Mouse (Mus musculus): ENCODE data around the gene Dmd.
"Not testable (repeated sequence)": the region's sequence is repeated elsewhere in the genome, so short reads cannot be mapped to it uniquely, and the experiment has no call there.

Gene Dmd

DNA sequence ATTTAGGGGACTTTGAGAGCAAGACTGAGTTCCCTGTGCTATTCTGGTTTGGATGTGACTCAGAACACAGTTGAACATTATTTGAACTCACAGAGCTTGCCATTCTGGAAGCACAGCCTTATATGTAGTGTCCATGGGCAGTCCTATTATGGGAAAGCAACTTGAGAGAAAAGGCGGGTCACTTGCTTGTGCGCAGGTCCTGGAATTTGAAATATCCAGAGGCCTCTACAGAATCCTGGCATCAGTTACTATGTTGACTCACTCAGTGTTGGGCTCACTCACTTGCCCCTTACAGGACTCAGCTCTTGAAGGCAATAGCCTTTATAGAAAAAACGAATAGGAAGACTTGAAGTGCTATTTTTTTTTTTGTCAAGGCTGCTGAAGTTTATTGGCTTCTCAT is at the start of gene Dmd:
Gene Dmd, plus strand, starts transcription at position 241 of the 400 bp plus-strand sequence.
- no peak for DNase-seq (ENCODE audit: low spot score in 2 of 2)

DNA sequence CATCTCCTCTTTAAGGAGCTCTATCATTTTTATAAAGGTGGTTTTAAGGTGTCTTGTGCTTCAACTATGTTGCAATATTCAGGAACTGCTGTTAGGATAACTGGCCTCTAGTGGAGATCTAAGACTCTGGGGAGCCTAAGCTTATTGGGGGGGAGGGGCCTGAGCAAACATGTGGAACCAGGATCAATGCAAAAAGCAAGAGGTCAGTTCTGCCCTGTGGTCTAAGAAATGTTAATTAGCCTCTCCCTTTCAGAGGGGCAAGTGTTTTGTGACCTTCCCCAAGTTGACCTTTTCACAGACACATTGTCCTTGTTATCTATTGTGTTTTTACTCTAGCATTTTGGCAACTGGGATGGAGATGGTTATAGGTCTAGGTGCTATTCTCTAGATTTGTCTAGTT is 47.2 kb upstream of the Dmd start:
- no peak for DNase-seq (ENCODE audit: low spot score in 2 of 2)

DNA sequence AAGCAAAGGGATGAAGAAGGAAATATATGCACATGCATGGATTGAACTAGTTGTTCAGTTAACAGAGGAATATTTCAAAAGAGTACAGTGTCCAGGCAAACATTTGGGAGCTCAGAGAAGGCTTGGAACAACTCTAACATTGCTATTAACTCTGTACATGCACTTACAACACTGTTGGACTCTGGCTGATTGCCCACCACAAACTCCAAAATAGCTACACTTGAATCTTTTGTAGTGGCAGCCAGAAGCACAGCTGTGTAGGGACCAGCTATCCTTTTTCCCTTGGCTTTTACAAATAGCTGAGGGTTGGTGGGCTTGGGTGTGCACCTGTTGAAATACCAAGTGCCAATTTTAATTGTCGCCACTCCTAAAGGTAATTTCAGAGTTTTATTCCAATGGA is 39.0 kb downstream of the Dmd start:
- DNase-seq (ENCODE audit: low spot score in 2 of 2): no peak

DNA sequence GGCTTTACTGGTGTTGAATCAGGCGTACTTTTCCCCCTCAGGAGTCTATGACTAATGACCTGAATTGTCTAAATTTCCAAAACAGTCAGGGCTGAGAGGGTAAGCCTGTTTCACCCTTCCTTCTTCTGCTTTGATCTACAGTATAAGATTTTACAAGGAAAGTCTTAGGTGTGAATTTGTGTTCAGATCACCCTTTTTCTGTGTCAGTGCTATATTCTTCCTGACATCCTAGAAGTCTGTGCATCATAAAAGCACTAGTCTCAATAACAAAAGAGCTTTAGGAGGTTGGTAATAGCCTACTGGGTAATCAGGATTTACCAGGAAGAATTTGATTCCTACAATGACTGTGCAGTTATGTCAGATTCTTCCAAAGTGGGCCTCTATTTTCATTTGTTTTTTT is 101.5 kb downstream of the Dmd start:
- DNase-seq (ENCODE audit: low spot score in 2 of 2): no peak

DNA sequence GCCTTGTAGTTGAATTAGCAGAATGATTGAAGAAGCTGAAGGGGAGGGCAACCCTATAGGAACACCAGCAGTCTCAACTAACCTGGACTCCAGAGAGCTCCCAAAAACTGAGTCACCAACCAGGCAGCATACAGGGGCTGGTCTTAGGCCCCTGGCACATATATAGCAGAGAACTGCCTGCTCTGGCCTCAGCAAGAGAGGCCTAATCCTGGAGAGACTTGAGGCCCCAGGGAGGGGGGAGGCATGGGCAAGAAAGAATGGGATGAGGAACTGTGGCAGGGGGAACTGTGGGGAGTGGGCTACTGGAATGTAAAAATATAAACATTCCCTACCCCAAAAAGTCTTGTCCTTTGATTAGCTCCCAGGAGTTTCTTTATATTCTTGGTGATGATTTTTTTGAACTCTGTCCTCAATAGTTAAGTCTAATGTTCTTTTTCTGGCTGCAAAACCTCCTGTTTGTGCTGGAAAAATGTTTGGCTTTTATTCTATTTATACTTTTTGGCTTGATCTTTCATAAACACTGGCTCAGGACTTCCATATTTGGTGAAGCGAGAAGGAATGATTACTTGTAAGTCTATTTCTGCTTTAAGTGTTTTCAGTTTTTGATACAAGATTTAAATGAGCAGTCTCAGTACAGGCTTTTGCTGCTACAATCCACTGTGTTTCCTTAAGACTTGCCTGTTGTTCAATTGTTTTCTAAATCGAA is 167.7 kb downstream of the Dmd start:
- DNase-seq (ENCODE audit: low spot score in 2 of 2): no peak

DNA sequence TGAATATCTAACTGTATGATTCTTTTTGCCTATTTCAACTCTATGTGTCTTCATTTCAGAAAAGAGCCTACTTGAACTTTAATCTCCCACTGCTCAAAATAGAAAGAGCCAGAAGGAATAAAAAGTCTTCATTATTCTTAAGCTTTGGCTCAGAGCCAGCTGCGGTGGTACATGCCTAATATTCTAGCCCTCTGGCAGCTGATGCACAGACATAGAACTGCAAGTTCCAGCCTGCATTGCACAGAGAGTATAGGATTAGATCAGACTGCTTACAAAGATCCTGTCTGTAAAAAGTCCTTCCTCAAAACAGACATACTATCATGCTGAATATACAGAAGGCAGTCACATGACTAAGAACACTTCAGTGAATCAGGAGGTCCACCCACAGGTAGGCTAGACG is 168.5 kb downstream of the Dmd start:
- DNase-seq (ENCODE audit: low spot score in 2 of 2): no peak

DNA sequence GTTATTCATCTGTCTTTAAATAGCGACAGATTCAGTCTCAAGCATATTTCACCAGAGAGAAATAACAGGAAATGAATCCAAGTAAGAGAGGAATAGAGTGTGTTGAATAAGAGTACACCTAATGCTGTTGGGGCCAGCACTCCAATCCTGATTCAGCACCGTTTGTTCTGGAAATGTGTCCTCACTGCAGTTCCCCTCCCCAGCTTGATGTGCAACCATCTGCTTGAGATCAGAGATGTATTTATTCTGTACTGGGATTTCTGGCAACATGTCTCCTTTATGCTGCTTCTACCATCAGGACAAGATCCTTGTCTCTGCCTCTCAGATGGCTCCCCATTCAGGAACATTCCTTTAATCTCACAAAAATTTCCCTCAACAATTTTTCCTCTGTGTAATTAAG is 271.9 kb downstream of the Dmd start:
- DNase-seq (ENCODE audit: low spot score in 2 of 2): peak; percentile 4 to 22

DNA sequence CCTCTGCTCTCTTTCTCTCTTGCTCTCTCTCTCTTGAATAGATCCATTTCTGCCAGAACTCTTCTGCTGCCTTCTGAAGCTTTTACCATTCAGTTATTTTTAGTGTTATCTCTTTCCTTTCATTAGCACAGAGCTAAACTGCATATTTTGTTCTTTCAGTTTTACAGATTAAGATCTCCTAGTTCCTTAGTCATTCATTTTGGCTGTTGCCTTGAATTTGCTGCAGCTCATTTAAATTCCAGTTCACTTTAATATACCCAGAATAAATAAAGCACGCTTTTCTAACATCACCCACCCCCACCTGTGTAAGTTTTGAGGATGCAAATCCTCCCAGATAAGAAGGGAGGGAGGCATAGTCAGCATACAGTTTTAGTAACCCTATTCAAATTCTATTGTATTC is 272.4 kb downstream of the Dmd start:
- peak in 1 of 2 experiments; percentile 5 for DNase-seq (ENCODE audit: low spot score in 2 of 2)

DNA sequence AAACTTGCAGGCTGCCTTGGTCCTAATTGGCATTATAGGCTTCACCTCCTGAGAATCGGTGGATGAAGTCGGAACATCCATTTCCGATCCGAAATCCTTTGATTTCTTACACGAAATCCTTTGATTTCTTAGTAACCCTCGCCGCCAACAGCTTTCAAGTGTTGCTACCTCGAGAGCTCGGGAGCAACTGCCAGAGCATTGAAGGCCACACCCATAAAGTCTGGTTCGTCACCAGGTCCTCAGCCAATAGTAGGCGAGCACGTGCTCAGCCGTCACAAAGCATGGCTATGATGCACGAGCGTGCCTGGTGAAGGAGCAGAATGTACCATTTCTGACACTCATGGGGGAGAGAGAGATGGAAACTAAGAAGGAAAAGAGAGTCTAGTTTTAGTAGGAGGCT is 538.9 kb downstream of the Dmd start, which contains the start of gene Tsga8:
Gene Tsga8, minus strand, starts transcription at position 327 of the 400 bp plus-strand sequence.
- no peak for DNase-seq (ENCODE audit: low spot score in 2 of 2)

DNA sequence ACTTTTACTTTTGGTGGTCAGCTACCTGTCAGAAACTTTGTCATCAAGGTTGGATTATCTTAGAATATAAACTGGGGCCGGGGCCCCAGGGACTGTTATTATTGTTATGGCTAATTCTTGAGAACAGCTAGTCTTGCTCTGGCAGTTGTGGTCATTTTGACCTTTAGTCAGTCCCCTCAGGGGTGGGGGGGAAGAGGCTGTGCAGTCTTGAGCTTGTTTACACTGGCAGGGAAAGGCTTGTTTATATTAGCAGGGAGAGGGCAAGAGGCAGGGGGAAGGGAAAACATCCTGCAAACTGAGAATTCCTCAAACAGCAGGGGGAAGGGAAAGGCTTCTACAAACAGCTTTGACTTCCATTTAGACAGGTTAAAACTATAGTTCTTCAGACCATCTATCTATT is 726.3 kb downstream of the Dmd start:
- DNase-seq (ENCODE audit: low spot score in 2 of 2): no peak

DNA sequence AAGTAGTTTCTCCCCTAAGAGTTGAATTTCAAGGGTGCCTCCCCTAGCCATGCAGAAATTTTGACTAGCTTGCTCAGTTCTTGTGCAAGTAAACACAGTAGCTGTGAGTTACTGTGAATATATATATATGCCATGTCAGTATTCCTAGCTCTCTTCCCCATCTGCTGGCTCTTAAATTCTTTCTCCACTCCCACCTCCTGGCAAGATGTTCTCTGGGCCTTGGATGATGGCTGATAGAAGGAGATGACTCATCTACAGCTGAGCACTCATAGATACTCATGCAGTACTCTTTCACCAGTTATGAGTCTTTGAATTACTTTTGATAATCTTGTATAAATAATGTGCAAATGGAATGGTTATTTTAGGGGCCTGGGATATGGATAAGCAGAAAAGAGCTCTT is 737.9 kb downstream of the Dmd start:
- DNase-seq (ENCODE audit: low spot score in 2 of 2): peak; percentile 16 to 30

DNA sequence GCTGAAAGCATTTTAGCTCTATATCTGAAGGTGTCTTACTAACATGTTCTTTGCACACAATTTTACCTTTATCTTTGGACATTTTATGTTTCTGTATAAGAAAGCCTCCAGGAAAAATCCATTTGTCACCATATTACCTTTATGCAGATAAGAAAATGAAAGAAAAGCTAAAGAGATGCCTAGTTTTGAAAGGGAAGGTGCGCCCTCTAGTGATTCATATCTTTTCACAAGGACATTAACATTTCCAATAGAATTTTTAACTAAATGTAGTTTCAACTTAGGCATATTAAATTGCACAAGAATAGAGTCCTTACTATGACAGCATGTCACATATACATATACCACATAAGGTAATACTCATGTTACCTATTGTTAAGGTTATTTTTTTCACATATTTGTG is 791.9 kb downstream of the Dmd start:
- DNase-seq (ENCODE audit: low spot score in 2 of 2): peak in 1 of 2 experiments; percentile 25

DNA sequence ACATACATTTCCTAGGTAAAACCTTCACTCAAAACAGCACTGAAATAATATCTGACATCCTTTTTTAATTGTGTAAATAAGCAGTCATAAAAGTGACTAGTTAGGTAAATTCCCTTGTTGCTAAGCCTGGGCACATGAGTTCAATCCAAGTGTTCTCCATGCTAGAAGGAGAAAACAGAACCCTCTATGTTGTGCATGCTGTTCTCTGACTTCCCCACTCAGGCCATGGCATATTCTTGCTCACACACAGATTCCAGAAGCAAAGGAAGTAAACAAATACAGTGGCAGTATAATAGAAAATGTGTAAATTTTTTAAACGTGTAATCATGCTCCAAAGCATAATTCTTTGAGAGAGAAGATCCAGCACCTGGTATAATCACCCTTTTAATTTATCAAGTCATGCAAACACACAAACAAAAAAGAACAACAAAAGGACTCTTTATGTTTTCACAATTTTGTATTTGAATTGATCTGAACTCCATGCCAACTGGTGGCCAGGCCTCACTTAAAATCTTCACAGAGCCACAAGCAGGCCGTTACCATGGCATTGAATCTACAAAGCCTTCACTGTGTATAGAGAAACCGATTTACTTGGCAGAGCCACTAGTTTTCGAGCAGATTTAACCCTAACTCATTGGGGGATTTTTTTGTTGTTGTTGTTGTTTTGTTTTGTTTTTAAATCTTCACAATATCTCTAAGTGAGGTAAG is 797.8 kb downstream of the Dmd start:
- no peak for DNase-seq (ENCODE audit: low spot score in 2 of 2)

DNA sequence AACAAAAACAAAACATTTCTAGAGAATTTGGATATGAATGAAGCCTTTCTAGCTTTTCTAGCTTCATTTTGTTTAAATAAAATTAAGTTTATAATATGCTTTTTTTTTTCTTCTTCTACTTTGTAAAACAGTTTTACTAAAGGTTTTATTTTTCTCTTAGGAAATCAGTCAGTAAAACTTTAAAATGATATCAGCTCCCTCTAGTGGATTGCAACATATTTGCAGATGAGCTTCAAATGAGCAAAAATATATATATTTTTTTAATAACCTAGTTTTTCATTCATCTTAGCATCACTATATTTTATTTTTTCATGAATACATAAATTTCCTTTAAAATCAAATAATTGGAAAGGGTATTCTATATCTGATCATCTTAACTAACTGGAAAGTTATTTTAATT is 838.7 kb downstream of the Dmd start:
- DNase-seq (ENCODE audit: low spot score in 2 of 2): no peak

DNA sequence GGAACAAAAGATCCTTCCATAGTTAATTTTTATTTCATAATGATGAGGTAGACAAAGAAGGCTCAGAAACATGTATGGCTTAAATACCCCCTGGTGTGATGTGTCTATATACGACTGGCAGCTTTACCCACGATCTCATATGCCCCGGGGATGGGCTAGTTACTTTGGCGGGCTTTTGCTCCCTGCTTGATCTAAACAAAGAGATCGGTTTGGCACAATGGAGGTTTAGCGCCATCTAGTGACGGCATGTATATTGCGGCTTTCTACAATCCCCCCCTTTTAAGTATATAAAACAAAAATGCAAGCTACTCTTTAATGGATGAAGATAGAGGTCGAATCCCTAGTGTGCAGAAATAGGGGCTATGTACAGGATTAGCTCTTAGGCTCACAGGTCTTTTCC is 918.8 kb downstream of the Dmd start:
- peak in 1 of 2 experiments; percentile 11 for DNase-seq (ENCODE audit: low spot score in 2 of 2)

DNA sequence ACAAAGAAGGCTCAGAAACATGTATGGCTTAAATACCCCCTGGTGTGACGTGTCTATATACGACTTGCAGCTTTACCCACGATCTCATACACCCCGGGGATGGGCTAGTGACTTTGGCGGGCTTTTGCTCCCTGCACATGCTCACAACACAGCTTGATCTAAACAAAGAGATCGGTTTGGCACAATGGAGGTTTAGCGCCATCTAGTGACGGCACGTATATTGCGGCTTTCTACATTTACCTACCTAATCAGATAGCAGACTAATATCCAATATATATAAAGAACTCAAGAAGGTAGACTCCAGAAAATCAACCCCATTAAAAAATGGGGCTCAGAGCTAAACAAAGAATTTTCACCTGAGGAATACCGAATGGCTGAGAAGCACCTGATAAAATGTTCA is 926.7 kb downstream of the Dmd start:
- peak in 1 of 2 experiments; percentile 10 for DNase-seq (ENCODE audit: low spot score in 2 of 2)

DNA sequence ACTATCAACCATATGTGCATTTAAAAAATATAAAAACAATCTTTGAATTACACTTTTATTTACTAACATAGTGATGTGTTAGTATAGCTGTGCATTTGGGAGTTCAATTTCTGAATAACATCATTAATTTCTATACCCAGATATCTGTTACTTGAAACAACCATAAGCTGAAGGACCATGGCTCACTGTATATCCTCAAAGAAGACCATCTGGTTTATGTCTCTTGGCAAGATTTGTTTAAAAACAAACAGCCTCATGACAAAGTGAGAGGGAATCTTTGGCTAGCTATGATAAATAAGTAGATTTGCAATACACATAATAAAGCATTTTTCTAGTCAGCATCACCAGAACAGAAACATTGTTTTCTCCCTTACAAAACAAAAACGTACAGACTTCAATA is 1027.2 kb downstream of the Dmd start:
- DNase-seq (ENCODE audit: low spot score in 2 of 2): no peak

DNA sequence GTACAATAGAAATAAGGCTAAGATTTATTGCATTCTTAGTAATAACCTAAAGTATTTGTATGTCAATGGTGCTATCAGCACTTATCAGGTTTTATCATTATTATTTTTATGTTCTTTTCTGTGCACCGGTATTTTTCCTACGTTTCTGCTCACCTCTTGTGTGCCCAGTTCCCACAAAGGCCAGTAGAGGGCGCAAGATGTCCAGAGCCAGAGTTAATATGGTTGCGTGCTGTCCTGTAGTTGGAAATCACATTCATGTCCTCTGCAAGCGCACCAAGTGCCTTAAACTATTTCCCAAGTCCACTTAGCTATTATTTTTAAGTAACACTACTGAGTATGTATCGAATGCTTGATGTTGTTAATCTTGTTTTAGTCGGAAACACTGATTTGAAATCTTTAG is 1052.6 kb downstream of the Dmd start:
- DNase-seq (ENCODE audit: low spot score in 2 of 2): peak in 1 of 2 experiments; percentile 19

DNA sequence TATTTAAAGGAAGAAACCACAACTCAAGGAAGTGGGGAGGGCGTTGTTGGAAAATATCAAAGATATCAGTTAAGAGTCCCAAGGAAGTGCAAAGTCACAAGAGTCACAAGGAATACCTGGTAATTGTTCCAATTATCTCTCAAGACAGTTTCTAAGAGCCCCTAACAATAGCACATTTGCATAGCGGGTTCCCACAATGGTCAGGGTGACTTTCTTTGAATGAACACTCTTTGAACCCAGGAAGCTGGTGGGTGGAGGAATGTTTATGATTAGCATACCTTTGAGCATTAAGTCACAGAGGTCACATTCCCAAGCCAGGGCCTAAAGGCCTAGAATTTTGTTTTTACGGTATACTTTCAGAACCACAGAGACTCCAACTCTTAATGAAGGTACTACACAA is 1113.8 kb downstream of the Dmd start:
- DNase-seq (ENCODE audit: low spot score in 2 of 2): not testable (repeated sequence)

DNA sequence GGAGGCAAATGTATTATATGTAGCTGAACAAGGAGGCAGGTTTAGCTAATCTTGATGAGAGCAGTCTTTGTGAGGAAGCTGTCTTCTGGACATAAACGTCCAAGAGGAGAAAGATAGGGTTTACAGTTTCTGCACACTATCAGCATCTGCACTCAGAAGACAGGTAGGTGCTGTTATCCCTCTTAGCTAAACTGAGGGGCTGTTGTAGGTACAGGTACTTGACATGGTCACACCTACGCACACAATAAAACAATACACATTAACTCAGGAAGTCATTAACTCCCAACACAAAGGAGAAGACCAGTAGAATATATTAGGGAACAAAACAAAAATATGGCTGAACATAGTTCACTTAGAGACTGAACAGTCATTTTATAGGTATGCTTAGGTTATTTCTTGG is 1217.2 kb downstream of the Dmd start:
- DNase-seq (ENCODE audit: low spot score in 2 of 2): no peak

DNA sequence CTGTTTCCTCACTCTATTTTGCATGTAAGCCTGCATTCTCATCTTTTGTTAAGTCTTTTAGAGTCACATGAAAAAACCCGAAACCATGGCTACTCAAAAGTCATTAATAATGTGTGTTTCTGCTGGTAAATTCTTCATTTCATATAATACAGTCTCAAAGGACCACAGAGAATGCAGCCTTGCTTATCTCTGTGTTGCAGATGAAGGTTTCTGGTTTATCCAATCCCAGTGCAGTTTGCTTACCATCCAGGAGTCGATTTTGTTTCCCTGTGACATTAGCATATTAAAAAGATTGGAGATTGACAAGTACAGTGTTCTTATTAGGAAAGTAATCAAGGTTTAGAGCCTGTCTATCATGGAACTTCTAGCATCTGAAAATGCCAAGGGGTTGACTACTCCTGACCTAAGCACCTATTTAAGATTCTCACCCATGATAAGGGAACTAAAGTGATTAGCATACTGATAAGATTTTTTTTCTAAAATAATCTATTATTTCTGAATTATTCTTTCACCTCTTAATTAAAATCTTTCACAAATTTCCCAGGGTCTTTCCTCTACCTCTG is 1292.7 kb downstream of the Dmd start:
- no peak for DNase-seq (ENCODE audit: low spot score in 2 of 2)

DNA sequence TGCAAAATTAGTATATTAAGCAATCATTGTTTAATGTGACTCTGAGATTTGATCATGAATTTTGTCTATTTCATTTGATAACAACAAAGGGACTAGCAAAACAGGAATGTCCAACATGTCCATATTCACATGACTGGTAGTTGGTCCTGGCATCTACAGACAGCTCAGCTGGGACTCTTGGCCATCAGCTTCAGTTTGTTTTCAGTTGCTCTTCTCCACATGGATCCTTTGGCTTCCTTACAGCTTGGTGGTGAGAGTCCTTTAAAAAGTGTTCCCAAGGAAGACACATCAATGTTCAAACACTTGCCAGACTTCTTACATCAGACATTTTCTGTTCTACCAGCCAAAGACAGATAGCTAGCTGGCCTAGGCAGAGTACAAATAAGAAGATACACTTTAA is 1381.9 kb downstream of the Dmd start:
- no peak for DNase-seq (ENCODE audit: low spot score in 2 of 2)

DNA sequence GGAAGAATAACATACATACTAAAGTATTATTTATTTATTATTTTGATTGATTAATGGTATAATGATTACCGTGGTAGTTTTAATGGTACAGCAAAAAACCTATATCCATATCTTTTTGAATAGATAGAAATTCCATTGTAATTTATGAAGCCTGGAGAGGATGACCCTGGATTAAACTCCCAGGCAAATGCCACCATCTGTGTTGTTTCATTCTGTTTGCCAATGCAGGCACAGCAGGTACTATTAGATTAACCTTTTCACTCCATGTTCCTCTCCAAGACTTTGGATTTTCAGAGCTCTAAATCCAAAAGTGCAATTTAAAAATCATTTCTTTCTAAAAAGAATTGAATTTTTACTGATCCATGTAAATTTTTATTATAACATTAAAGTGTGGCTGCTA is 1383.5 kb downstream of the Dmd start:
- DNase-seq (ENCODE audit: low spot score in 2 of 2): no peak

All from left cerebral cortex, adult 9 months (tissue).